ENCODE assay signal across 20 mouse cellular contexts in genomic region chr3:8046348-8046747, GRCm38 (mm10).
DNase-seq lines count a peak whose midpoint lies in the region; ATAC-seq and TF ChIP-seq lines count a peak whose summit lies in the region.
"Had no signal": no experiment of that assay in that cellular context is flagged by ENCODE, and none has a peak within 500 bp of the region (broad histone marks: within the 10 kb centered on the region; RNA-seq: fewer than 3 reads in every experiment).

No protein-coding gene starts in this region.

- H3K36me3 ChIP-seq in intestine, embryonic 14.5 days (ENCODE audit: control insufficient read depth, insufficient read depth, low read length) = no peaks in the 10 kb centered on the region
- H3K36me3 ChIP-seq in intestine, postnatal 0 days (ENCODE audit: control insufficient read depth, insufficient read depth) = no peaks in the 10 kb centered on the region
- no peaks in the 10 kb centered on the region for H3K36me3 ChIP-seq in MEL (ENCODE audit: control insufficient read depth in 1 of 2, insufficient read depth in 2 of 2, low read length in 2 of 2)
- H3K36me3 ChIP-seq in limb, embryonic 10.5 days = no peaks in the 10 kb centered on the region
- H3K36me3 ChIP-seq in heart, embryonic 10.5 days = no peaks in the 10 kb centered on the region
- H3K36me3 ChIP-seq: embryonic facial prominence, embryonic 13.5 days; G1E; heart, embryonic 13.5 days; liver, embryonic 12.5 days; lung, embryonic 15.5 days; midbrain, embryonic 13.5 days had no signal

- peak; percentile 54 for DNase-seq in intestine, embryonic 14.5 days (ENCODE audit: low spot score)
- DNase-seq in MEL (ENCODE audit: low read depth, low spot score) = peak; percentile 11
- peak; percentile 34 for DNase-seq in embryo, embryonic 10 days (ENCODE audit: low spot score)
- DNase-seq in limb, embryonic 10.5 days (ENCODE audit: low spot score) = peak; percentile 58
- DNase-seq in ovary, postnatal 10 days (ENCODE audit: low spot score) = no peak
- no peak for DNase-seq in heart, embryonic 10.5 days (ENCODE audit: low spot score)
- DNase-seq in gastrocnemius, postnatal 25 days = no peak
- DNase-seq: cerebellum, postnatal 14 days; heart, postnatal 36 days; kidney, adult 8-10 months; layer of hippocampus, postnatal 36 days; spleen, adult 18-20 months had no signal

- no peaks in the 10 kb centered on the region for H3K79me2 ChIP-seq in MEL (ENCODE audit: control insufficient read depth, insufficient read depth, low read length, poor library complexity)

- no peak for TF ChIP-seq POLR2A in MEL (IDR thresholded peaks at IDR 0.05; ENCODE audit: control insufficient read depth in 1 of 2, insufficient read depth in 1 of 2, low read depth in 1 of 2, low read length in 2 of 2, poor library complexity in 1 of 2)

- H3K4me3 ChIP-seq in intestine, embryonic 14.5 days (ENCODE audit: low read depth, low read length) = no peak overlapping the region
- H3K4me3 ChIP-seq in intestine, postnatal 0 days (ENCODE audit: low read depth, low read length) = no peak overlapping the region
- H3K4me3 ChIP-seq in MEL (ENCODE audit: control insufficient read depth in 1 of 2, insufficient read depth in 1 of 2, low read depth in 2 of 2, low read length in 2 of 2) = no peak overlapping the region
- H3K4me3 ChIP-seq in limb, embryonic 10.5 days = no peak overlapping the region
- H3K4me3 ChIP-seq in heart, embryonic 10.5 days = no peak overlapping the region
- H3K4me3 ChIP-seq: embryonic facial prominence, embryonic 13.5 days; heart, embryonic 13.5 days; liver, embryonic 12.5 days; lung, embryonic 15.5 days; midbrain, embryonic 13.5 days had no signal

- no peaks in the 10 kb centered on the region for H3K27me3 ChIP-seq in intestine, embryonic 14.5 days (replicated peaks; ENCODE audit: control insufficient read depth, insufficient read depth, low read length)
- no peaks in the 10 kb centered on the region for H3K27me3 ChIP-seq in intestine, postnatal 0 days (replicated peaks; ENCODE audit: control insufficient read depth, insufficient read depth, low read length)
- H3K27me3 ChIP-seq in MEL (ENCODE audit: control insufficient read depth in 1 of 2, insufficient read depth in 2 of 2, low read length in 2 of 2) = no peaks in the 10 kb centered on the region
- H3K27me3 ChIP-seq in limb, embryonic 10.5 days (ENCODE audit: low read depth, poor library complexity, severe bottlenecking) = no peaks in the 10 kb centered on the region
- H3K27me3 ChIP-seq in heart, embryonic 10.5 days (ENCODE audit: insufficient read depth, poor library complexity, severe bottlenecking) = no peaks in the 10 kb centered on the region
- H3K27me3 ChIP-seq: embryonic facial prominence, embryonic 13.5 days; heart, embryonic 13.5 days; liver, embryonic 12.5 days; lung, embryonic 15.5 days; midbrain, embryonic 13.5 days had no signal

- no peak for TF ChIP-seq CTCF in intestine, postnatal 0 days (IDR thresholded peaks at IDR 0.05; ENCODE audit: low read depth)
- TF ChIP-seq CTCF in MEL (IDR thresholded peaks at IDR 0.05 in 2 of 3, conservative IDR thresholded peaks at IDR 0.05 in 1 of 3; ENCODE audit: control insufficient read depth in 1 of 3, insufficient read depth in 1 of 3, low read depth in 2 of 3, low read length in 3 of 3, poor library complexity in 1 of 3, severe bottlenecking in 1 of 3) = no peak

- TF ChIP-seq EP300 in MEL (IDR thresholded peaks at IDR 0.05; ENCODE audit: low read depth in 1 of 2, low read length in 2 of 2) = no peak

- no peak for TF ChIP-seq RAD21 in MEL (IDR thresholded peaks at IDR 0.05; ENCODE audit: low read depth, low read length)

- no peak overlapping the region for H3K4me2 ChIP-seq in intestine, embryonic 14.5 days (ENCODE audit: low read length)
- H3K4me2 ChIP-seq in intestine, postnatal 0 days (replicated peaks; ENCODE audit: low read depth) = no peak overlapping the region
- H3K4me2 ChIP-seq: embryonic facial prominence, embryonic 13.5 days; heart, embryonic 13.5 days; liver, embryonic 12.5 days; lung, embryonic 15.5 days; midbrain, embryonic 13.5 days had no signal

- no peaks in the 10 kb centered on the region for H3K9me3 ChIP-seq in intestine, embryonic 14.5 days (ENCODE audit: control insufficient read depth, low read length)
- H3K9me3 ChIP-seq in intestine, postnatal 0 days (ENCODE audit: control insufficient read depth) = no peaks in the 10 kb centered on the region
- H3K9me3 ChIP-seq in MEL (replicated peaks; ENCODE audit: insufficient read depth, low read length) = no peaks in the 10 kb centered on the region
- no peaks in the 10 kb centered on the region for H3K9me3 ChIP-seq in limb, embryonic 10.5 days (replicated peaks)
- no peaks in the 10 kb centered on the region for H3K9me3 ChIP-seq in heart, embryonic 10.5 days
- H3K9me3 ChIP-seq: embryonic facial prominence, embryonic 13.5 days; G1E; heart, embryonic 13.5 days; liver, embryonic 12.5 days; lung, embryonic 15.5 days; midbrain, embryonic 13.5 days had no signal

- WGBS in intestine, embryonic 14.5 days = 56% methylated on average over 3 of the region's 3 CpGs
- WGBS in intestine, postnatal 0 days = 36% methylated on average over 3 of the region's 3 CpGs
- WGBS in limb, embryonic 10.5 days = 65% methylated on average over 3 of the region's 3 CpGs
- WGBS in heart, embryonic 10.5 days = 52% methylated on average over 3 of the region's 3 CpGs

- H3K9ac ChIP-seq in intestine, embryonic 14.5 days (ENCODE audit: low read length) = no peak overlapping the region
- no peak overlapping the region for H3K9ac ChIP-seq in intestine, postnatal 0 days (ENCODE audit: low read depth, low read length)
- no peak overlapping the region for H3K9ac ChIP-seq in MEL (ENCODE audit: control insufficient read depth, low read depth, low read length, poor library complexity, severe bottlenecking)
- H3K9ac ChIP-seq: embryonic facial prominence, embryonic 13.5 days; heart, embryonic 13.5 days; liver, embryonic 12.5 days; lung, embryonic 15.5 days; midbrain, embryonic 13.5 days had no signal

- no peaks in the 10 kb centered on the region for H3K4me1 ChIP-seq in intestine, embryonic 14.5 days (replicated peaks; ENCODE audit: control insufficient read depth, insufficient read depth, low read length)
- no peaks in the 10 kb centered on the region for H3K4me1 ChIP-seq in intestine, postnatal 0 days (replicated peaks; ENCODE audit: control insufficient read depth, insufficient read depth, low read length)
- no peaks in the 10 kb centered on the region for H3K4me1 ChIP-seq in MEL (ENCODE audit: control insufficient read depth in 1 of 2, insufficient read depth in 2 of 2, low read length in 2 of 2)
- no peaks in the 10 kb centered on the region for H3K4me1 ChIP-seq in limb, embryonic 10.5 days
- no peaks in the 10 kb centered on the region for H3K4me1 ChIP-seq in heart, embryonic 10.5 days
- H3K4me1 ChIP-seq: embryonic facial prominence, embryonic 13.5 days; heart, embryonic 13.5 days; liver, embryonic 12.5 days; lung, embryonic 15.5 days; midbrain, embryonic 13.5 days had no signal

- no peak for ATAC-seq in intestine, embryonic 14.5 days (replicated peaks; ENCODE audit: low FRiP score, low TSS enrichment, low read depth)
- ATAC-seq in intestine, postnatal 0 days = no peak
- ATAC-seq: hindbrain, postnatal 0 days; liver, embryonic 12.5 days; midbrain, embryonic 13.5 days had no signal

- no peak overlapping the region for H3K27ac ChIP-seq in intestine, embryonic 14.5 days (ENCODE audit: low read depth)
- H3K27ac ChIP-seq in intestine, postnatal 0 days (ENCODE audit: low read depth, low read length) = no peak overlapping the region
- no peak overlapping the region for H3K27ac ChIP-seq in MEL (ENCODE audit: control insufficient read depth, low read depth, low read length)
- H3K27ac ChIP-seq in limb, embryonic 10.5 days = no peak overlapping the region
- no peak overlapping the region for H3K27ac ChIP-seq in heart, embryonic 10.5 days
- H3K27ac ChIP-seq: embryonic facial prominence, embryonic 13.5 days; heart, embryonic 13.5 days; hindbrain, postnatal 0 days; liver, embryonic 12.5 days; lung, embryonic 15.5 days; midbrain, embryonic 13.5 days had no signal

TF ChIP-seq in MEL, 35 proteins besides CTCF, POLR2A, EP300 and RAD21:
- TF ChIP-seq RCOR1 (IDR thresholded peaks at IDR 0.05; ENCODE audit: low read depth, low read length) (no peak), POLR2AphosphoS2 (IDR thresholded peaks at IDR 0.05; ENCODE audit: low read length) (no peak), NELFE (IDR thresholded peaks at IDR 0.05; ENCODE audit: low read depth, low read length) (no peak), USF1 (IDR thresholded peaks at IDR 0.05; ENCODE audit: low read depth, low read length) (no peak), MXI1 (IDR thresholded peaks at IDR 0.05; ENCODE audit: low read depth, low read length) (no peak), POLR2AphosphoS5 (IDR thresholded peaks at IDR 0.05; ENCODE audit: borderline replicate concordance, low read depth, low read length) (no peak), SMC3 (IDR thresholded peaks at IDR 0.05; ENCODE audit: low read depth, low read length) (no peak), JUND (IDR thresholded peaks at IDR 0.05; ENCODE audit: low read depth, low read length) (no peak), MYC (IDR thresholded peaks at IDR 0.05; ENCODE audit: low read depth, low read length) (no peak), USF2 (IDR thresholded peaks at IDR 0.05; ENCODE audit: borderline replicate concordance in 1 of 2, insufficient read depth in 1 of 2, low read depth in 1 of 2, low read length in 2 of 2) (no peak), GABPA (IDR thresholded peaks at IDR 0.05; ENCODE audit: low read depth, low read length) (no peak), ELF1 (IDR thresholded peaks at IDR 0.05; ENCODE audit: low read depth, low read length) (no peak), TBP (IDR thresholded peaks at IDR 0.05; ENCODE audit: low read depth, low read length) (no peak), ETS1 (IDR thresholded peaks at IDR 0.05; ENCODE audit: low read depth, low read length) (no peak), MAFK (IDR thresholded peaks at IDR 0.05; ENCODE audit: borderline replicate concordance, low read depth, low read length) (no peak), KAT2A (conservative IDR thresholded peaks at IDR 0.05; ENCODE audit: low read depth, low read length) (no peak), TCF12 (IDR thresholded peaks at IDR 0.05; ENCODE audit: low read depth, low read length) (no peak), MAX (IDR thresholded peaks at IDR 0.05; ENCODE audit: low read length) (no peak)

Comparison
In these comparisons a context has a peak if more than half of its experiments do, and no peak if none do; other contexts are left out.
1. DNase-seq: peak in intestine, embryonic 14.5 days (single experiment), MEL (single experiment), embryo, embryonic 10 days (single experiment) and limb, embryonic 10.5 days (single experiment); none in ovary, postnatal 10 days (single experiment), heart, embryonic 10.5 days (single experiment) and gastrocnemius, postnatal 25 days (single experiment).